In genomic region chr19:37527736-37528135, GRCm38 (mm10) we compare ENCODE assay signal across 5 mouse cellular contexts. TPM values are rescaled to one million over a fixed set of nuclear protein-coding genes. Genes with fewer than 3 reads are reported as not detected.
DNase-seq lines count a peak whose midpoint lies in the region; ATAC-seq and TF ChIP-seq lines count a peak whose summit lies in the region.
"Not testable (repeated sequence)": the region's sequence is repeated elsewhere in the genome, so short reads cannot be mapped to it uniquely, and the experiment has no call there.

No protein-coding gene starts in this region.

- H3K9ac ChIP-seq in ES-E14 (ENCODE audit: insufficient read depth, low read depth, low read length, poor library complexity, severe bottlenecking); liver, embryonic 12.5 days: not testable (repeated sequence)

- H3K4me2 ChIP-seq in liver, embryonic 12.5 days = 0 out of 2 replicates have a peak overlapping the region, but pooled peaks have one; percentile 0

- not testable (repeated sequence) for H3K4me1 ChIP-seq in ES-E14 (ENCODE audit: control insufficient read depth in 2 of 2, insufficient read depth in 2 of 2, low read length in 2 of 2, poor library complexity in 1 of 2); heart, embryonic 10.5 days
- peaks cover 53% of the 10 kb centered on the region for H3K4me1 ChIP-seq in liver, embryonic 12.5 days

- not testable (repeated sequence) for H3K36me3 ChIP-seq in ES-E14 (ENCODE audit: control insufficient read depth, insufficient read depth, low read length, poor library complexity, severe bottlenecking); heart, embryonic 10.5 days; liver, embryonic 12.5 days

- 95% methylated on average over 3 of the region's 3 CpGs for WGBS in heart, embryonic 10.5 days
- 84% methylated on average over 3 of the region's 3 CpGs for WGBS in liver, embryonic 12.5 days (ENCODE audit: insufficient replicate concordance)

- not testable (repeated sequence) for H3K27me3 ChIP-seq in heart, embryonic 10.5 days (ENCODE audit: insufficient read depth, poor library complexity, severe bottlenecking); liver, embryonic 12.5 days (replicated peaks)

- H3K9me3 ChIP-seq in ES-E14 (ENCODE audit: control insufficient read depth, insufficient read depth, low read depth, low read length); heart, embryonic 10.5 days; liver, embryonic 12.5 days (replicated peaks): not testable (repeated sequence)

- ATAC-seq in liver, embryonic 12.5 days = not testable (repeated sequence)

- H3K27ac ChIP-seq in ES-E14 (ENCODE audit: insufficient read depth, low read depth, low read length, poor library complexity, severe bottlenecking); heart, embryonic 10.5 days; liver, embryonic 12.5 days: not testable (repeated sequence)

- peak; percentile 30 for DNase-seq in A20 (ENCODE audit: low read depth, low spot score)
- DNase-seq in ES-E14 (ENCODE audit: low read depth, low spot score) = not testable (repeated sequence)
- DNase-seq in ZHBTc4 (ENCODE audit: low read depth, low spot score) = peak; percentile 19
- DNase-seq in heart, embryonic 10.5 days (ENCODE audit: low spot score) = peak; percentile 47

- not testable (repeated sequence) for H3K4me3 ChIP-seq in ES-E14 (ENCODE audit: insufficient read depth in 1 of 2, low read depth in 1 of 2, low read length in 2 of 2, poor library complexity in 1 of 2, severe bottlenecking in 1 of 2); heart, embryonic 10.5 days; liver, embryonic 12.5 days

- in situ Hi-C loops in ES-E14 (cut with MboI; ENCODE audit: low sequenced_read_pairs in 2 of 2, unreplicated experiment in 2 of 2) = not testable (repeated sequence)

TF ChIP-seq in ES-E14, 5 proteins besides CTCF, POLR2A, EP300 and RAD21:
- peak; percentile 83 for TF ChIP-seq ZNF384 (IDR thresholded peaks at IDR 0.05; ENCODE audit: low read depth, low read length)

RNA-seq across cellular contexts. Expression of gene Exoc6, which starts 22.5 kb away (rescaled TPM):
- total RNA-seq in ES-E14 (2012; rRNA removed) = 7.7 and 10.1 TPM in 2 replicates
- polyA plus RNA-seq in heart, embryonic 10.5 days (2016; fragmentation: Nextera tagmentation; extraction: Ambion mirVana) = 18.0 and 25.3 TPM in 2 replicates
- 45.1 and 47.0 TPM in 2 replicates for polyA plus RNA-seq in liver, embryonic 12.5 days (2016; fragmentation: Nextera tagmentation; extraction: Ambion mirVana)
